Mouse (Mus musculus) midbrain, embryonic 16.5 days (tissue): ENCODE measurements at regions not wholly inside any gene's neighbourhood (a gene's known extent, or its start where the extent isn't known, plus 50 kb on each side); places are given as distances from the start of the nearest gene placed in this dataset.

ENCODE experiments used
- ATAC-seq: fragments of 200-750 bp; cut with Nextera tagmentation; 2 replicates; pipeline ENCODE4 v1.8.0; 2017; ENCODE audit warnings: moderate TSS enrichment
- H3K27ac ChIP-seq: fragments of 300-500 bp; sonication (generic); 2 replicates; pipeline ENCODE4 v1.5.1; 2014; ENCODE audit warnings: mild to moderate bottlenecking, low read length, mixed read lengths
- H3K27me3 ChIP-seq: fragments of 300-500 bp; sonication (generic); 2 replicates; pipeline ENCODE4 v1.6.1; 2014; ENCODE audit warnings: low read depth, low read length, mixed read lengths; ENCODE audit not compliant: control insufficient read depth, insufficient read depth
- H3K36me3 ChIP-seq: fragments of 300-500 bp; sonication (generic); 2 replicates; pipeline ENCODE4 v1.6.1; 2014; ENCODE audit warnings: mild to moderate bottlenecking, low read length, moderate library complexity, mixed read lengths; ENCODE audit not compliant: control insufficient read depth, insufficient read depth
- H3K4me1 ChIP-seq: fragments of 300-500 bp; sonication (generic); 2 replicates; pipeline ENCODE4 v1.6.1; 2014; ENCODE audit warnings: mild to moderate bottlenecking, low read length, mixed read lengths; ENCODE audit not compliant: control insufficient read depth, insufficient read depth
- H3K4me2 ChIP-seq: fragments of 300-500 bp; sonication (generic); 2 replicates; pipeline ENCODE4 v1.6.1; 2014; ENCODE audit warnings: mild to moderate bottlenecking, low read length, mixed read lengths
- H3K4me3 ChIP-seq: fragments of 300-500 bp; sonication (generic); 2 replicates; pipeline ENCODE4 v1.5.1; 2014; ENCODE audit warnings: low read depth, mild to moderate bottlenecking, low read length, moderate library complexity, mixed read lengths
- H3K9ac ChIP-seq: fragments of 300-500 bp; sonication (generic); 2 replicates; pipeline ENCODE4 v1.6.1; 2014; ENCODE audit warnings: low read depth, low read length, mixed read lengths
- H3K9me3 ChIP-seq: fragments of 300-500 bp; sonication (generic); replicated peaks from 2 replicates; pipeline ENCODE4 v1.6.1; 2014; ENCODE audit warnings: mild to moderate bottlenecking, low read length, mixed read lengths; ENCODE audit not compliant: control insufficient read depth, poor library complexity, severe bottlenecking
- WGBS: fragments of 180-500 bp; shearing (Covaris S2); extraction: QIAGEN DNeasy Blood & Tissue Kit; methylation state at CpG from one replicate; pipeline ENCODE4 v1.1.7; 2014; 5-methylcytosine and 5-hydroxymethylcytosine counted together

- no peak overlapping the region for H3K4me3 ChIP-seq
- no peaks in the 10 kb centered on the region for H3K27me3 ChIP-seq
- no peak overlapping the region for H3K9ac ChIP-seq
- H3K4me2 ChIP-seq = no peak overlapping the region
- WGBS = 15% methylated on average over 1 of the region's 1 CpGs
- no peak for ATAC-seq
- H3K36me3 ChIP-seq = no peaks in the 10 kb centered on the region
- H3K27ac ChIP-seq = no peak overlapping the region
- no peaks in the 10 kb centered on the region for H3K4me1 ChIP-seq
- no peaks in the 10 kb centered on the region for H3K9me3 ChIP-seq
These were observed 122.9 kb upstream of the Gm15217 start for GRCm38 (mm10) chr14:46256336-46256735.

- H3K4me3 ChIP-seq = no peak overlapping the region
- WGBS = 89% methylated on average over 4 of the region's 4 CpGs
- no peak for ATAC-seq
- H3K9ac ChIP-seq = no peak overlapping the region
- no peaks in the 10 kb centered on the region for H3K36me3 ChIP-seq
- no peaks in the 10 kb centered on the region for H3K4me1 ChIP-seq
- H3K27ac ChIP-seq = no peak overlapping the region
- no peaks in the 10 kb centered on the region for H3K27me3 ChIP-seq
- H3K4me2 ChIP-seq = no peak overlapping the region
- H3K9me3 ChIP-seq = no peaks in the 10 kb centered on the region
These were observed 121.9 kb upstream of the Gm15217 start for GRCm38 (mm10) chr14:46257311-46257710.

- Histone ChIP-seq H3K36me3 (no peaks in the 10 kb centered on the region), H3K9me3 (no peaks in the 10 kb centered on the region), H3K27me3 (no peaks in the 10 kb centered on the region), H3K27ac (no peak overlapping the region), H3K9ac (no peak overlapping the region), H3K4me2 (no peak overlapping the region), H3K4me3 (no peak overlapping the region), H3K4me1 (no peaks in the 10 kb centered on the region)
- 86% methylated on average over 7 of the region's 7 CpGs for WGBS
- ATAC-seq = no peak
These were observed 120.7 kb upstream of the Gm15217 start for GRCm38 (mm10) chr14:46258551-46258950.

- Histone ChIP-seq H3K4me2 (no peak overlapping the region), H3K27me3 (no peaks in the 10 kb centered on the region), H3K4me1 (no peaks in the 10 kb centered on the region), H3K9ac (no peak overlapping the region), H3K36me3 (no peaks in the 10 kb centered on the region), H3K27ac (no peak overlapping the region), H3K4me3 (no peak overlapping the region), H3K9me3 (no peaks in the 10 kb centered on the region)
- ATAC-seq = no peak
- 75% methylated on average over 4 of the region's 4 CpGs for WGBS
These were observed 118.8 kb upstream of the Gm15217 start for GRCm38 (mm10) chr14:46260291-46260980.

- 93% methylated on average over 10 of the region's 10 CpGs for WGBS
- no peaks in the 10 kb centered on the region for H3K9me3 ChIP-seq
- no peak overlapping the region for H3K27ac ChIP-seq
- no peak for ATAC-seq
- no peaks in the 10 kb centered on the region for H3K27me3 ChIP-seq
- no peak overlapping the region for H3K9ac ChIP-seq
- H3K36me3 ChIP-seq = no peaks in the 10 kb centered on the region
- H3K4me3 ChIP-seq = no peak overlapping the region
- no peak overlapping the region for H3K4me2 ChIP-seq
- no peaks in the 10 kb centered on the region for H3K4me1 ChIP-seq
These were observed 103.8 kb upstream of the Gm15217 start for GRCm38 (mm10) chr14:46275455-46275854.

GRCm38 (mm10) chr14:46276926-46277831 is 102.0 kb upstream of the Gm15217 start:
- Histone ChIP-seq H3K36me3 (no peaks in the 10 kb centered on the region), H3K4me1 (no peaks in the 10 kb centered on the region), H3K9ac (no peak overlapping the region), H3K27me3 (no peaks in the 10 kb centered on the region), H3K27ac (no peak overlapping the region), H3K4me2 (no peak overlapping the region), H3K9me3 (no peaks in the 10 kb centered on the region), H3K4me3 (no peak overlapping the region)
- 95% methylated on average over 6 of the region's 6 CpGs for WGBS
- ATAC-seq = no peak

GRCm38 (mm10) chr14:46277832-46278611 is 101.2 kb upstream of the Gm15217 start:
- Histone ChIP-seq H3K36me3 (no peaks in the 10 kb centered on the region), H3K9me3 (no peaks in the 10 kb centered on the region), H3K27me3 (no peaks in the 10 kb centered on the region), H3K4me1 (no peaks in the 10 kb centered on the region), H3K27ac (no peak overlapping the region), H3K9ac (no peak overlapping the region), H3K4me2 (no peak overlapping the region), H3K4me3 (no peak overlapping the region)
- WGBS = 90% methylated on average over 9 of the region's 9 CpGs
- no peak for ATAC-seq

GRCm38 (mm10) chr14:46292398-46292797 is 86.8 kb upstream of the Gm15217 start:
- Histone ChIP-seq H3K4me2 (no peak overlapping the region), H3K4me3 (no peak overlapping the region), H3K9ac (no peak overlapping the region), H3K4me1 (no peaks in the 10 kb centered on the region), H3K27ac (no peak overlapping the region), H3K9me3 (no peaks in the 10 kb centered on the region), H3K27me3 (no peaks in the 10 kb centered on the region), H3K36me3 (no peaks in the 10 kb centered on the region)
- 63% methylated on average over 2 of the region's 2 CpGs for WGBS
- no peak for ATAC-seq
